Mouse (Mus musculus) kidney, embryonic 14.5 days (tissue): ENCODE results near the gene Acap1. TPM values are rescaled to one million over a fixed set of nuclear protein-coding genes. Genes with fewer than 3 reads are reported as not detected.

Experiments
- ATAC-seq: fragments of 200-750 bp; cut with Nextera tagmentation; 2 replicates; pipeline ENCODE4 v1.8.0; 2017; ENCODE audit warnings: moderate number of reproducible peaks, mild to moderate bottlenecking, moderate TSS enrichment, moderate library complexity; ENCODE audit not compliant: low FRiP score, low TSS enrichment
- H3K27ac ChIP-seq: fragments of 300-500 bp; sonication (generic); 2 replicates; pipeline ENCODE4 v1.5.1; 2014; ENCODE audit warnings: low read depth, mild to moderate bottlenecking, low read length, moderate library complexity, mixed read lengths
- H3K27me3 ChIP-seq: fragments of 300-500 bp; sonication (generic); 2 replicates; pipeline ENCODE4 v1.6.1; 2014; ENCODE audit warnings: mild to moderate bottlenecking, low read length; ENCODE audit not compliant: control insufficient read depth, insufficient read depth
- H3K36me3 ChIP-seq: fragments of 300-500 bp; sonication (generic); 2 replicates; pipeline ENCODE4 v1.6.1; 2014; ENCODE audit warnings: low read length, mixed read lengths; ENCODE audit not compliant: control insufficient read depth, insufficient read depth
- H3K4me1 ChIP-seq: fragments of 300-500 bp; sonication (generic); 2 replicates; pipeline ENCODE4 v1.6.1; 2014; ENCODE audit warnings: low read length, mixed read lengths; ENCODE audit not compliant: control insufficient read depth, insufficient read depth
- H3K4me2 ChIP-seq: fragments of 300-500 bp; sonication (generic); replicated peaks from 2 replicates; pipeline ENCODE4 v1.6.1; 2014; ENCODE audit warnings: low read depth, mild to moderate bottlenecking, low read length
- H3K4me3 ChIP-seq: fragments of 300-500 bp; sonication (generic); 2 replicates; pipeline ENCODE4 v1.5.1; 2014; ENCODE audit warnings: mild to moderate bottlenecking, low read length
- H3K9ac ChIP-seq: fragments of 300-500 bp; sonication (generic); 2 replicates; pipeline ENCODE4 v1.6.1; 2014; ENCODE audit warnings: low read depth, mild to moderate bottlenecking, low read length, moderate library complexity
- H3K9me3 ChIP-seq: fragments of 300-500 bp; sonication (generic); 2 replicates; pipeline ENCODE4 v1.6.1; 2016; ENCODE audit warnings: low read length; ENCODE audit not compliant: control insufficient read depth
- WGBS: fragments of 180-500 bp; shearing (Covaris S2); extraction: QIAGEN DNeasy Blood & Tissue Kit; methylation state at CpG from one replicate; pipeline ENCODE4 v1.1.7; 2014; 5-methylcytosine and 5-hydroxymethylcytosine counted together
- polyA plus RNA-seq: library from polyadenylated mRNA; unstranded; fragments of >200 nt; fragmentation: Nextera tagmentation; extraction: Ambion mirVana; gene quantifications from 2 replicates; pipeline ENCODE4 v1.2.1, GENCODE M21; 2014

Gene Acap1
- polyA plus RNA-seq, 1 experiment from 2014 or later: 0.28 TPM

GRCm38 (mm10) chr11:69900471-69901405, 5.4 kb upstream of the Acap1 start, which contains the start of the genes 2810408A11Rik and Neurl4:
Gene 2810408A11Rik, minus strand, starts transcription at chr11:69900987.
Gene Neurl4, plus strand, starts transcription at chr11:69901072.
- peak within 1 kb of the TSS; percentile 93 for H3K4me3 ChIP-seq
- peak within 1 kb of the TSS; percentile 99 for H3K27ac ChIP-seq
- H3K4me2 ChIP-seq: peak within 1 kb of the TSS; percentile 97
- peaks cover 24% of the 10 kb centered on the region for H3K36me3 ChIP-seq
- peak within 1 kb of the TSS; percentile 96 for H3K9ac ChIP-seq
- H3K27me3 ChIP-seq: no peaks in the 10 kb centered on the region
- under 1% methylated on average over 38 of the region's 38 CpGs for WGBS
- peaks cover 17% of the 10 kb centered on the region for H3K4me1 ChIP-seq
- no peaks in the 10 kb centered on the region for H3K9me3 ChIP-seq
- ATAC-seq: peak; percentile 94

- Histone ChIP-seq H3K27me3 (no peaks in the 10 kb centered on the region), H3K9ac (peak overlapping the region; percentile 96), H3K9me3 (no peaks in the 10 kb centered on the region), H3K4me2 (peak overlapping the region; percentile 97), H3K27ac (peak overlapping the region; percentile 37; the same call in 1 of the 2 replicates), H3K4me1 (peaks cover 17% of the 10 kb centered on the region), H3K36me3 (peaks cover 17% of the 10 kb centered on the region), H3K4me3 (peak overlapping the region; percentile 93)
- ATAC-seq: no peak
- WGBS: 24% methylated on average over 4 of the region's 4 CpGs
Measured at GRCm38 (mm10) chr11:69899870-69900269, 4.5 kb upstream of the Acap1 start.

- H3K4me3 ChIP-seq: no peak overlapping the region
- H3K27ac ChIP-seq: no peak overlapping the region
- H3K27me3 ChIP-seq: no peaks in the 10 kb centered on the region
- 73% methylated on average over 5 of the region's 5 CpGs for WGBS
- ATAC-seq: no peak
- no peak overlapping the region for H3K9ac ChIP-seq
- H3K9me3 ChIP-seq: no peaks in the 10 kb centered on the region
- peaks cover 5% of the 10 kb centered on the region for H3K4me1 ChIP-seq
- H3K4me2 ChIP-seq: no peak overlapping the region
- H3K36me3 ChIP-seq: no peaks in the 10 kb centered on the region
Measured at GRCm38 (mm10) chr11:69894671-69895070, 668 bp downstream of the Acap1 start.

GRCm38 (mm10) chr11:69891482-69891881, 3.9 kb downstream of the Acap1 start:
- Histone ChIP-seq H3K9me3 (no peaks in the 10 kb centered on the region), H3K27ac (no peak overlapping the region), H3K4me1 (no peaks in the 10 kb centered on the region), H3K4me2 (no peak overlapping the region), H3K27me3 (no peaks in the 10 kb centered on the region), H3K36me3 (no peaks in the 10 kb centered on the region), H3K9ac (no peak overlapping the region), H3K4me3 (no peak overlapping the region)
- 79% methylated on average over 4 of the region's 4 CpGs for WGBS
- no peak for ATAC-seq

GRCm38 (mm10) chr11:69886907-69887635, 8.3 kb downstream of the Acap1 start:
- Histone ChIP-seq H3K27ac (no peak overlapping the region), H3K9me3 (no peaks in the 10 kb centered on the region), H3K27me3 (no peaks in the 10 kb centered on the region), H3K4me2 (no peak overlapping the region), H3K4me1 (peaks cover 3% of the 10 kb centered on the region), H3K36me3 (no peaks in the 10 kb centered on the region), H3K4me3 (no peak overlapping the region), H3K9ac (no peak overlapping the region)
- 70% methylated on average over 8 of the region's 8 CpGs for WGBS
- ATAC-seq: no peak

- no peak for ATAC-seq
- Histone ChIP-seq H3K9ac (no peak overlapping the region), H3K4me2 (no peak overlapping the region; the same call in 1 of the 2 replicates), H3K9me3 (no peaks in the 10 kb centered on the region), H3K27me3 (no peaks in the 10 kb centered on the region), H3K36me3 (no peaks in the 10 kb centered on the region), H3K4me3 (no peak overlapping the region), H3K27ac (no peak overlapping the region), H3K4me1 (peaks cover 14% of the 10 kb centered on the region)
- 71% methylated on average over 8 of the region's 8 CpGs for WGBS
Measured at GRCm38 (mm10) chr11:69884663-69885062, 10.7 kb downstream of the Acap1 start.

- Histone ChIP-seq H3K27me3 (no peaks in the 10 kb centered on the region), H3K4me1 (peaks cover 19% of the 10 kb centered on the region), H3K9ac (peak overlapping the region; percentile 18; the same call in 1 of the 2 replicates), H3K9me3 (no peaks in the 10 kb centered on the region), H3K27ac (no peak overlapping the region), H3K4me2 (no peak overlapping the region; the same call in 1 of the 2 replicates), H3K36me3 (no peaks in the 10 kb centered on the region), H3K4me3 (no peak overlapping the region)
- 60% methylated on average over 9 of the region's 9 CpGs for WGBS
- ATAC-seq: no peak
Measured at GRCm38 (mm10) chr11:69884240-69884639, 11.1 kb downstream of the Acap1 start.

- no peak for ATAC-seq
- Histone ChIP-seq H3K27ac (no peak overlapping the region), H3K4me1 (peaks cover 25% of the 10 kb centered on the region), H3K4me2 (no peak overlapping the region), H3K9me3 (no peaks in the 10 kb centered on the region), H3K27me3 (no peaks in the 10 kb centered on the region), H3K9ac (no peak overlapping the region), H3K4me3 (no peak overlapping the region), H3K36me3 (no peaks in the 10 kb centered on the region)
- 91% methylated on average over 8 of the region's 8 CpGs for WGBS
Measured at GRCm38 (mm10) chr11:69883527-69884151, 11.7 kb downstream of the Acap1 start.
